Mouse (Mus musculus): ENCODE measurements around the gene Pygm. TPM values are rescaled to one million over a fixed set of nuclear protein-coding genes. Genes with fewer than 3 reads are reported as not detected.

Pygm gene
- total RNA-seq, 4 experiments from 2014 or later, result 25.2 to 37.8 (median 32.7) TPM

GRCm38 (mm10) chr19:6428501-6429200, 44.5 kb downstream of the Pygm start:
- DNase-seq (ENCODE audit: low spot score in 2 of 2), result no peak

- DNase-seq (ENCODE audit: low spot score in 2 of 2), result no peak
Observed at GRCm38 (mm10) chr19:6443016-6443415, 58.8 kb downstream of the Pygm start.

GRCm38 (mm10) chr19:6445761-6446423, 61.7 kb downstream of the Pygm start:
- no peak for DNase-seq (ENCODE audit: low spot score in 2 of 2)

GRCm38 (mm10) chr19:6446736-6447437, 62.7 kb downstream of the Pygm start:
- no peak for DNase-seq (ENCODE audit: low spot score in 2 of 2)

Small RNA genes within 50 kb of the gene (microRNA-seq; reads per million reads assigned to microRNA genes)
- 1.5 to 2.3 reads per million in 2 experiments for gene Mir6989

Other genes starting within 250 kb of the Pygm start
- gene Batf2, start 243.4 kb upstream of the Pygm start, total RNA-seq (2022), result 1 to 10 TPM in 1 of 4 experiments, under 1 TPM in 3; 0.67 to 1.4 (median 0.76) TPM
- gene Arl2, start 242.9 kb upstream of the Pygm start, total RNA-seq (2022), result 100 to 1,000 TPM in 2 of 4 experiments, 10 to 100 TPM in 2; 89.4 to 109 (median 102) TPM
- gene Majin, start 200.0 kb upstream of the Pygm start, total RNA-seq (2022), result under 1 TPM in 2 of 4 experiments, not detected in 2; 0.51 to 0.73 TPM
- not detected for gene Gpha2, start 158.0 kb upstream of the Pygm start, total RNA-seq (2022)
- gene Ppp2r5b, start 148.5 kb upstream of the Pygm start, total RNA-seq (2022), result 100 to 1,000 TPM; 148 to 158 (median 153) TPM
- gene Atg2a, start 142.7 kb upstream of the Pygm start, total RNA-seq (2022), result 10 to 100 TPM; 31.8 to 35.7 (median 35.4) TPM
- gene Ehd1, start 107.7 kb upstream of the Pygm start, total RNA-seq (2022), result 10 to 100 TPM; 31.0 to 36.8 (median 35.8) TPM
- gene Cdc42bpg, start 77.9 kb upstream of the Pygm start, total RNA-seq (2022), result 1 to 10 TPM; 5.4 to 7.4 (median 5.5) TPM
- 10 to 100 TPM; 58.9 to 66.9 (median 62.6) TPM for gene Men1, start 49.4 kb upstream of the Pygm start, total RNA-seq (2022)
- gene Map4k2, start 43.3 kb upstream of the Pygm start, total RNA-seq (2022), result 100 to 1,000 TPM in 2 of 4 experiments, 10 to 100 TPM in 2; 91.7 to 111 (median 101) TPM
- 100 to 1,000 TPM; 164 to 203 (median 187) TPM for gene Sf1, start 20.7 kb upstream of the Pygm start, total RNA-seq (2022)
- 100 to 1,000 TPM; 107 to 128 (median 115) TPM for gene Rasgrp2, start 14.9 kb downstream of the Pygm start, total RNA-seq (2022)
- gene Nrxn2, start 34.3 kb downstream of the Pygm start, total RNA-seq (2022), result 100 to 1,000 TPM; 469 to 523 (median 497) TPM
- gene Slc22a12, start 158.6 kb downstream of the Pygm start, total RNA-seq (2022), result under 1 TPM; 0.63 to 0.94 (median 0.69) TPM